Mouse (Mus musculus) c-Kit-positive CD71-positive TER-119-negative erythroid progenitor cells, embryonic 14.5 days (primary cell): ENCODE measurements around the gene Gzmm.
A peak's percentile ranks its signal among the peaks of the same experiment; 100 is the strongest.

Experiments used
- DNase-seq: peaks from one replicate; pipeline ENCODE4 v3.0.0-alpha.2; 2013; ENCODE audit warnings: low read depth

Gene Gzmm

GRCm38 (mm10) chr10:79688720-79689119 is at the start of gene Gzmm:
TSS of gene Gzmm (plus strand) at chr10:79689020.
- DNase-seq = no peak

GRCm38 (mm10) chr10:79645711-79646110 is 43.1 kb upstream of the Gzmm start, which contains the start of gene Odf3l2:
TSS of gene Odf3l2 (minus strand) at chr10:79645738.
- no peak for DNase-seq

- peak; percentile 54 for DNase-seq
Observed at GRCm38 (mm10) chr10:79649070-79649751, 39.6 kb upstream of the Gzmm start.

- no peak for DNase-seq
Observed at GRCm38 (mm10) chr10:79652789-79653188, 36.0 kb upstream of the Gzmm start.

- no peak for DNase-seq
Observed at GRCm38 (mm10) chr10:79654946-79655395, 33.8 kb upstream of the Gzmm start.

GRCm38 (mm10) chr10:79658829-79659228 is 30.0 kb upstream of the Gzmm start:
- DNase-seq = no peak

GRCm38 (mm10) chr10:79660298-79660697 is 28.5 kb upstream of the Gzmm start:
- no peak for DNase-seq

- no peak for DNase-seq
Observed at GRCm38 (mm10) chr10:79661861-79662260, 27.0 kb upstream of the Gzmm start.

GRCm38 (mm10) chr10:79664131-79664665 is 24.6 kb upstream of the Gzmm start, which contains the start of gene Madcam1:
TSS of gene Madcam1 (plus strand) at chr10:79664559.
- DNase-seq = peak; percentile 55

GRCm38 (mm10) chr10:79665051-79665450 is 23.8 kb upstream of the Gzmm start:
- DNase-seq = no peak

- no peak for DNase-seq
Observed at GRCm38 (mm10) chr10:79666493-79666892, 22.3 kb upstream of the Gzmm start.

GRCm38 (mm10) chr10:79668076-79668475 is 20.7 kb upstream of the Gzmm start:
- no peak for DNase-seq

GRCm38 (mm10) chr10:79668771-79669575 is 19.8 kb upstream of the Gzmm start, which contains the start of gene Tpgs1:
TSS of gene Tpgs1 (plus strand) at chr10:79669369.
- peak; percentile 83 for DNase-seq

- peak; percentile 39 for DNase-seq
Observed at GRCm38 (mm10) chr10:79669576-79670057, 19.2 kb upstream of the Gzmm start.

- no peak for DNase-seq
Observed at GRCm38 (mm10) chr10:79670071-79670888, 18.5 kb upstream of the Gzmm start.

GRCm38 (mm10) chr10:79671396-79672087 is 17.3 kb upstream of the Gzmm start:
- DNase-seq = no peak

GRCm38 (mm10) chr10:79672088-79672455 is 16.7 kb upstream of the Gzmm start:
- DNase-seq = no peak

- DNase-seq = no peak
Observed at GRCm38 (mm10) chr10:79673054-79673453, 15.8 kb upstream of the Gzmm start.

GRCm38 (mm10) chr10:79675346-79676035 is 13.3 kb upstream of the Gzmm start:
- DNase-seq = no peak
